Mouse (Mus musculus) lung, postnatal 10 days (tissue): ENCODE data around the gene Tgm2.

Experiments used
- DNase-seq: peaks from one replicate; pipeline ENCODE4 v3.0.0; 2021

The Tgm2 gene

DNA sequence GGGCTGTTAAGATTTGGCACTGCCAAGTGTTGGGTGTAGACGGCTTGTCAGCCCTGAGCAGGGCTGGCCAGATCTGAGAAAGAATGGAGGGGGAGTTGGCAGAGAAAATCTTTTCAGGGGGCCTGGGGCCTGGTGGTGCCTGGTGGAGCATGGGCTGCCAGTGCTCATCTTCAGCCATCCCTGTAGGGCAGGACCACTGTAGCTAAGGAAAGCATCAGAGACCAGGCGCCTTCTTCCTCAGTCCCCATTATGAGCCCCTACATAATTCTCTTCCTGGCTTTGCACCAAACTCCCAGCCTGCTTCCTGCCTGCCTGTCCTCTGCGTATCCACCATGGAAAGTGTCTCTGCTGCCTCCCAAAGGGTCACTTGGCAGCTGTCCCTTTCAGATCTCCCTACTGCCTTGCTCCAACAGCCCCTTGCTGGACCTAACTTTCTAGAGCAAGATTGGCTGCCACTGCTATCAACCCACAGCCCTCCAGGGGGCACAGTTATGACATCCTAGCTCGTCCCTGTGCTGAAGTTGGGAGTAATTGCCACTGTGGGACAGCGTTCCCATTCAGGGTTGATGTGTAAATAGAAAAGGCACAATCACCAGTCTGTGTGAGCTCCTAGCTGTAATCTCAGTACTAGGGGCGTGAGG lies 39.2 kb downstream of the Tgm2 start:
- DNase-seq = peak; percentile 88

DNA sequence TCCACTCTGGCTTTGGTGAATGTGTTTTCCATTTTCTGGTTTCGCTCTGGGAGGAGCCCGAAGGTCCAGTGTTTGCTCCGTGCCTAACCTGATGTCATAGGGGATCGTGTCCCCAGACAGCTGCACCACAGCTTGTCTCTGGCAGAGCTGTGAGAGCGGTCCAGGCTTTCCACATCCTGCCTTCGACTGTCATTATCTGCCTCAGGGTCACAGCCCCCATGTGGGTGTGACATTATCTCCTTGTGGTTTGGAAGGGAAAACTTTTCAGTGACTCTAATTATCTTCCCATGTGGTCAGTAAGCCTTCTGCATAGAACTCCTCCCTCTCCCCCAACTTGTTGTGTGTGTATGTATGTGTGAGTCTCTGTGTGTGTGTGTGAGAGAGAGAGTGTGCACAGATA lies 40.6 kb downstream of the Tgm2 start:
- no peak for DNase-seq

DNA sequence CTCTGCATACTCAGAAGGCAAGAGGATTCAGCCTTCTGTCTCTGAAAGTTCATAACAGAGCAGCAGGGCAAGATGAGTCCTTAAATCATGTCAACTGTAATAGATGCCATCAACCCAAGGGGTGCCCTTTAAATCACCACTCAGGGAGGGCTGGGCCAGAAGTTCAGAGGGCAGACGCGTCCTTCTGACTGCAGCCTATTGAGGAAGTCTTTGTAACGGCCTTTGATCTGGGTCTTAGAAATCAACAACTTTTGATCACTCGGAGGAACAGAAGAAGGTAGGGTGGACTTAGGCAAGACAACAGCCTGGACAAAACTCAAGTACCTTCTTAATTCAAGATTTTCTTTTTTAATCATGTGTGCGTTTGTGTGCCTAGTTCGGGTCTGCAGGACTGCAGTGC lies 41.3 kb downstream of the Tgm2 start:
- no peak for DNase-seq

DNA sequence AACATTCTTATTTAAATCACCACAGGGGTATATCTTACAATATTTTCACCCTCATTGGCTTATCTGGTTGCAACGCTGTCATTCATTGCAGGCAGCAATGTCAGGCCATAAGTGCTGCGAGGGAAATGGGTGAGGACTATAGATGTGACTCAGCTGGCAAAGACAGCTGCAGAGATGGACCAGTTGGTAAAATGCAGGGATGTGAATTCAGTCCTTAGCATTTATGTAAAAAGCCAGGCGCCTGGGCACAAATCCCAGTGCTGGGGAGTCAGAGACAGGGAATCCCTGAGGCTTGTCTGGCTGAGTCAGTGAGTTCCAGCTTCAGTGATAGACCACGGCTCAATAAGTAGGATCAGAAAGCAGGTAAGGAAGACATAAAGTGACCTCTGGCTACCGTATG lies 44.5 kb downstream of the Tgm2 start:
- no peak for DNase-seq

DNA sequence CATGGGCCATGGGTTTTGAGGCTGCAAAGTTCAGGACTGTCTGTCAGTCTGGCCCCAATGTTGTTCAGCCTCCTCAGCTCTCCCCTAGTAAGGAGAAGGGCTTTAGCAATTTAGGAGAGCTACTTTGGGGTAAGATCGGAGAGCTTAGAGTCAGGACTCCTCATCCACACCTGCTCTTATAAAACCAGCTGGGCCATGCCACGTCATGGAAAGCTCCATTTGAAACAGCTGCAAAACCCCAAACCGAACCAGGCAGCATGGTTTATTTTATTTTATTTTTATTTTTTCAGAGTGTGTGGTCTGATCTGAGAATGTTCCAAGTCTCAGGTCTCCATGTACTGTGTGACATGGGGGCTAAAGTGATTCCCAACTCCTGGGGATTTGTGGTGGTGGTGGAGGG lies 46.7 kb downstream of the Tgm2 start:
- DNase-seq = no peak

- DNase-seq = no peak
Observed at GRCm38 (mm10) chr2:158098730-158099129, 47.5 kb downstream of the Tgm2 start.

- DNase-seq = no peak
Observed at GRCm38 (mm10) chr2:158097071-158097470, 49.2 kb downstream of the Tgm2 start.

DNA sequence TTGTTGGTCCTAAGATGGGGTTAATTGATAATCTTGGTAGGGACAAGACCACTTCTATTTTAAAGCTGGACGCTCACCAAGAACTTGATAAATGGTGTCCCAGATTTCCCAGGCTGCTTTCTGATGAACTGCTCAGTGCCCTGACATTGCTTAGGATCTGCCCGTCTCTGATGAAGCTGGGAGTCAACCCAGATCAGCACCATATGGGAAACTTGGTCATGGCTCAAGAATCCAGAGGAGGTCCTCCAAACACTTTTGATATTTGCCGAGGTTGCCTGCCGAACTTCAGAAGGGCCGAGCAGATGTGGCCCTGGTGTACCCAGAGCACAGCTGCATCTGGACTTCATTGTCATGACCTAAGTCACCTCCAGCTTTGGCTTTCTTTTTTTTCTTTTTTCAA lies 51.4 kb downstream of the Tgm2 start:
- peak; percentile 49 for DNase-seq

DNA sequence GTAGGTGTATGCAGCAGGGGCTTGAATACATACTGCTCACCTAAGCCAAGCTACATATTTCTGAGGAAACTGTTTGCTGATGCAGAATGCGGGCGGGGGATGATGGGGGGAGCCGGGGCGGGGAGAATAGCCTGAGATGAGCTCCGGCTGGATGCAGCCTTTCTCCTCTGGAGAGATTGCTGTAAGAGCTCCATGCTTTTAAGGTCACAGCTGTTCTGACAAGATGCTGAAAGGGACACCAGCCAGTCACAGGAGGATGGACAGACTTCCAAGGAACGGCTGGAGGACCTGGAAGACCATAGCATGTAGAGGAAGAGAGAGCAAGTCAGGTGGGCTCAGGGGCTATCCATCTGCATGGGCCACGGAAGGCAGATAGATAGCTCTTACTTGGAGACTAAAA lies 51.9 kb downstream of the Tgm2 start:
- DNase-seq = peak; percentile 50

DNA sequence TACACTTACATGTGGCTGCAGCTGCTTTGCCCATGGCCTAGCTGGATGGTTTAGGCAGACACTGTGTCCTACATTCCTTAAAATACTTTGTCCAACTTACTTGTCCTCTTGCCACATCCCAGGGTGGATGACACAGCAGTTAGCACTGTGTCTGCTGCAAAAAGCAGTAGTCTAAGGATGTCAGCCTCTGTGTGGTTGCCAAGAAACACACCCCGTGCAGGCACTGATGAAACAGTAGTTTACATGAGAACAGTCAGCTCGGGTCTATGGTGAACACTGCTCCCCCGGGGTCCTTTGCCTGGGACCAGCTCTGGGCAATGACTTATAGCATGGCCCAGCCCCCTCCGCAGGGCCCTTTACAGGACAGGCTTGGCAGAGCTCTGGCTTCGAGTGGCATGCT lies 52.9 kb downstream of the Tgm2 start:
- peak; percentile 72 for DNase-seq

GRCm38 (mm10) chr2:158090096-158090495 lies 56.1 kb downstream of the Tgm2 start:
- no peak for DNase-seq

GRCm38 (mm10) chr2:158084486-158084885 lies 61.8 kb downstream of the Tgm2 start:
- no peak for DNase-seq

DNA sequence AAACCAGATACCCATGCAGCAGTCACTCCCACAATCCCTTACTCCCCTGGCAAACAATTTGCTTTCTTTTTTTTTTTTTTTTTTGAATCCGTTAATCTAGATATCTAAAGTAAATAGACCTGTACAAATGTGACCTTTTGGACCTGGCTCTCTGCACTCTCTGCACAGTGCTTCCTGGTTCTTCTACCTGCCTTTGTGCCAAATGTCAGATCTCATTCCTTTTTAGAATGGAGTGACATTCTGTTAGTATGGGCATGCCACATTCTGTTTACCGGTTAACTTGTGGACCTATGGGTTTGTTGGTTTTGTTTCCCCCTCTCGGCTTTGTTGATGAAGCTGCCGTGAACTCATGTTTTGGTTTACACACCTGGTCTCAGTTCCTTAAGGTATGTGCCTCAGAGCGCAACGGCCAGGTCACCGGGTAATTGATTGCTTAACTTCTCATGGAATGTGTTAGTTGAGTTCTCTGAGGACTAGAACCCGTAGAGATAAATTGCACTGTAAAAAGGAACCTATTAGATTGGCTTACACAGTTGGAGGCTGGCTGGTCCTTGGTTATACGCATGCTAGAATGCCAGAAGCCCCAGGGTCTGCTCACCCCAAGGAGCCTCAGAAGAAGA lies 65.5 kb downstream of the Tgm2 start:
- no peak for DNase-seq

DNA sequence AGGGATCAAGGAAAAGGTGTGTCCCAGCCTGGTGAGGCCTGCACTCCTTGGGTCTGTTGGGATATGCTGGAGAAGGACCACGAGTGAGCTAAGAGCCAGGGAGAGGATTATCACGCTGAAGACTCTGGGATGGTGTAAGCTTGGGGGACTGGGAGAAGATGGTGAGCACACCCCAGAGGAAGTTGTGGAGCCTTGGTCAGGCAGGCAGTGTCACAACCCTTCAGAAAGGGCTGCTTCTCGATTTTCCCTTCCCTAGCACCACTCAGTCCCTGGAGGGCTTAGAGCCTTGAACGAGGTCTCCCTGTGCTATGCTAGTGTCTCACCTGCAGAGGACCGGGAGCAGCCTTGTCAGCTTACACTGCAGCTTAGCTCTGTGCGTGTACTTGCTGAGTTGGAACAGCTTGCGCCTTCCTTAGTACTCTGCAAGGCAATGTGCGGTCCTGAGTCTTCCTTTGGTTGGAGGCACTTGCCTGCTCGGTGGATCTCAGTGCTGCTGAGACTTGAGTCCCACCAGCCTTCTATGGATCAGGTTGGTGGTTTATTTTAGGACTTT lies 66.3 kb downstream of the Tgm2 start:
- no peak for DNase-seq

GRCm38 (mm10) chr2:158078971-158079370 lies 67.3 kb downstream of the Tgm2 start:
- no peak for DNase-seq

- DNase-seq = no peak
Observed at GRCm38 (mm10) chr2:158077981-158078380, 68.3 kb downstream of the Tgm2 start.

DNA sequence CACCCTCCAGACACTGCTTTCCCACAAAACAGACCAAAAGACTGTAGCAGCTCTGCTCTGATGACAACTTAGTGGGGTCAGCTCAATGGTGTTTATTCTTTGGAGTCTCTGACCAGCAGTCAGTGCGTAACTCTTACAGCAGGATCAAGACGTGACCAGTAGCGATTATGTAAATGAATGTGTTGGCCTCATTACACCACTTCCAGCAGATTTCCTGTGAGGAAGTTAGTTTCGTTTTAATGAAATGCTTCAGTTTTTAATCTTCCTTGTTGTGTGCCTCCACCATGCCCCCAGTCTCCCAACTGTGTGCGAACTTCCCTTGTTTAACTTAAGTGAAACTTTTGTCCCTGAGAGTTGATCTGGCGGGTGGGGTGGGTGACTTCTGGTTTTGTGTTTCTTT lies 69.5 kb downstream of the Tgm2 start:
- no peak for DNase-seq

DNA sequence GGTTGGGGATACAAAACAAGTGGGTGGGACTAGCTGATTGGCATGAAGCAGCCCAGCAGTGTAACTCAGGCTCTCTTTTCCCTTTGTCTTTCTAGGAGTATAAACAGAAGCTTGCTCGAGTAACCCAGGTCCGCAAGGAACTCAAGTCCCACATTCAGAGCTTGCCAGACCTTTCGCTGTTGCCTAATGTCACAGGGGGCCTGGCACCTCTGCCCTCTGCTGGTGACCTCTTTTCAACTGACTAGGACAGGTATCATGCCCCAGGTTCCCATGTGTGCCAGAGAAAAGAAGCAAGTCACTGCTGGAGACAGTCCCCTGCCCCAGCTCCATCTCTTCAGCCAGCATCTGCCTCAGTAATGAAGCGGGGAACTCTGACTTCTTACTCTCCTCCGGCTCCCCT lies 71.4 kb downstream of the Tgm2 start:
- no peak for DNase-seq

DNA sequence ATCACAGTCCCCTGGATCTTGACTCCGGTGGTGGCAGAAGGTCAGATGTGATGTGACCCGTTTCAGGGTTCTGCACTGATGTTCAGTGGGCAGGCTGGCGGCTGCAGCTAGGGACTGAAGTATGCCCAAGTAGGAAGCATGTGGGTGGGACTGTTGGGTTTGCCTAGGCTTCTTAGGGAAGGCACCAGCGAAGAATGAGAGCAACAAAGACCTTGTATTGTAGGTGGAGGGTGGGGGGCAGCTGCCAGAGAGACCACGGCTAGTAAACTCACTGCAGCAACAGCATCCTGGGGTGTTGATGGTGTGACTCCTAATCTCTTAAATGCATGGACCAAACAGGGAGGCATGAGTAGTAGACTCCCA lies 74.6 kb downstream of the Tgm2 start:
- no peak for DNase-seq

DNA sequence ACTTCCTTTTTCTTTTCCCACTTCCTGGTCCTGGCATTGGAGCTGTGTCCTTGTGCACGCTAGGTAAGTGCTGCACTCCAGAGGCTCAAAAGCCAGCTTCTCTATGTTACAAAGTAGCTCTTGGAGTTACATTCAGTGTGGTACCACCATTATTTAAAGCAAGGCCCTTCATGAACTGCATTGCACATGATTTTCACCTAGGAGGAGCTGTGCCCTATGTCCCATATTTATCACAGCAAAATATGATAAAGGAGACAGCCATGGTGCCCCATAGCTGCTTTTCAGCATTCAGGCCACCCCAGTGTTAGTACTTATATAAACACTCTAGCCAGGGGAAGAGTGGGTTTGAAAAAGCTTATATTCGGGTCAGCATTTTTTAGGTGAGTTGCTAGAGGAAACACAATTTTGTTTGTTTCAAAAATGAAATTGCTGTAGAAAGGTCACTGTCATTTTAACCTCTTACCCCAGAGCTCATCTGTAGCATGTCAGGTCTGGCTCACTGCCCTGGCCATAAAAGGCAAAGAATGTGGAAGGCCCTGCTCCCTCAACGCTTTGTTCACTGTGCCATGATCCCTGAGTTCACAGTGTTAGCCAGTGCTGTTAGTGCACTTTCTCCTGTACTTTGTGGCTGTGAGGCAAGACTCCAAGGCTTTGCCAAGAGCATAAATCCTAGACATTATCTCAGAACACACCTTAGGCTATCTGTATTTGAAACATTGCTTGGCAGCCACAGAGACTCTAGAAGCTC lies 75.2 kb downstream of the Tgm2 start:
- DNase-seq = peak; percentile 27

GRCm38 (mm10) chr2:158068444-158068971 lies 77.7 kb downstream of the Tgm2 start:
- DNase-seq = no peak

DNA sequence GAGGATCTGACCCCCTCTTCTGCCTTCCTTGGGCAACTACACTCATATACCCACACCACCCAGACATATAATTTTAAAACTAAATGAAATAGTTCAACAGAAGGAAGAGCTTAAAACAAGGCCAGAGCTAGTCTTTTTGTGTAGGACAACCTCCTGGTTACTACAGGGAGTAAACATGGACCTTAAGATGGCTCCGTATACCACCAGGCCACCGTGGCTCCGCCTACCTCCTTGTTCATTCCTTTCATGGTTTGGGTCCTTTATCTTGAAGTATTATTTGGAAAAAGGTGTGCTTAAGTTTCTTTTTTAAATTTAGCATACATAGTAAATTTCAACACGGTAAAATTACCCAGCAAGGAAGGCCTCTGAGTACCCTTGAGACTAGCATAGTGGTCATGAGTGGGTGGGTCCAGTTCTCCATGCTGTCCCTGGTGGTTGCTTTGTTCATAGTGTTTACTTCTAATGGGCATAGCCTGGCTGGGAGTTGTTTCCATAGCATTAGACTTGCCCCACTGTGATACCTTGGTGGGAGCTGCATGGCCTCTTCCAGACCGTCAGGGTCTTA lies 78.9 kb downstream of the Tgm2 start:
- peak; percentile 27 for DNase-seq

- DNase-seq = no peak
Observed at GRCm38 (mm10) chr2:158066456-158066855, 79.8 kb downstream of the Tgm2 start.
